Comparison of ENCODE assay signal across 8 mouse cellular contexts in the genomic region with DNA sequence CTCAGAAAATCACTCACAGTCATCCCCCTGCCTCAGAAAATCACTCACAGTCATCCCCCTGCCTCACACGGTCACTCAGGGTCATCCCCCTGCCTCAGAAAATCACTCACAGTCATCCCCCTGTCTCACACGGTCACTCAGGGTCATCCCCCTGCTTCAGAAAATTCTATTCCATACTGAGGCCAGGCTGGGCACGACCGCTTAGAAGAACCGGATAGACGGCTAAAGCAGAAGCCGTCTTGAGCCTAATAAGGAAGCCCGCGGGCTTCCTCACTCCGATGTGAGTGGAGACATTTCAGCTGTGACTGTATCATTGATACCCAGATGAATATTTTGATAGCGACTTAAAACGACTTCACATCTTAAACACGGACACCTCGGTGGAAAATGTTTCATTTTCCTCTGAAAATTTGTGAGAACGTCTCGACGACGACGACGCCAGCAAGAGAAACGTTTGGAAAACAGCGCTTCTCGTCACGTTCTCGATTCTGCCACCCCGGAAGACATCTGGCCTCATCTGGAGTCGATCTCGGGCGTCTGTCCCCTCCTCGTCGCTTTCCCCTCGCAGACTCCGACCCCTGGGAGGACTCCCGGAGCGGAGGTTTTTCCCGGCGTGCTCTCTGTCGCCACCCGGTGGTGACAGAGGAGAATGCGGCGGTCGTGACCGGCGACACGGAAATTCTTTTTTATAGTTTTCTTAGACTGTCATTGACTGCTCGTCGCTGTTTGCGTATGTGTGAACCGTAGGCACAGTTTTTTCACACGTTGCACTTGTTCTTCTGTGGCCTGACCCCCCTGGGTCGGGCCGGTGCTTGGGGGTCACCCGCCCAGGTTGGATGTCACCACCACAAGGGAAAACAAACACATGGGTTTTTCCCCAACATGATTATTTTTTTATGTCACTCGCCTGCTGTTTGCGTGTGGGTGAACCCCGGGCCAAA. TPM values are rescaled to one million over a fixed set of nuclear protein-coding genes. Genes with fewer than 3 reads are reported as not detected.
DNase-seq lines count a peak whose midpoint lies in the region; ATAC-seq and TF ChIP-seq lines count a peak whose summit lies in the region.
"Not testable (repeated sequence)": the region's sequence is repeated elsewhere in the genome, so short reads cannot be mapped to it uniquely, and the experiment has no call there.

No protein-coding gene starts in this region.

- peaks cover 63% of the 10 kb centered on the region for H3K36me3 ChIP-seq in embryonic facial prominence, embryonic 14.5 days (ENCODE audit: control insufficient read depth, insufficient read depth, low read length)
- peaks cover 45% of the 10 kb centered on the region for H3K36me3 ChIP-seq in liver, embryonic 11.5 days (ENCODE audit: control insufficient read depth, insufficient read depth, low read length)
- H3K36me3 ChIP-seq in splenic B cell, adult 2 months (ENCODE audit: control insufficient read depth, insufficient read depth, low read length, poor library complexity, severe bottlenecking): not testable (repeated sequence)

- H3K27me3 ChIP-seq in embryonic facial prominence, embryonic 14.5 days (replicated peaks; ENCODE audit: control insufficient read depth, insufficient read depth, low read length); liver, embryonic 11.5 days (replicated peaks; ENCODE audit: control insufficient read depth, insufficient read depth, low read length); splenic B cell, adult 2 months (ENCODE audit: control insufficient read depth, insufficient read depth, low read length, poor library complexity, severe bottlenecking): not testable (repeated sequence)

- H3K27ac ChIP-seq in bone marrow macrophage, adult 2 months (ENCODE audit: insufficient read depth, low read depth, low read length); embryonic facial prominence, embryonic 14.5 days (replicated peaks; ENCODE audit: low read depth, low read length); liver, embryonic 11.5 days (ENCODE audit: low read depth, low read length): not testable (repeated sequence)

- H3K4me2 ChIP-seq in embryonic facial prominence, embryonic 14.5 days (ENCODE audit: low read depth, low read length): peak overlapping the region; percentile 17
- not testable (repeated sequence) for H3K4me2 ChIP-seq in liver, embryonic 11.5 days

- DNase-seq in B cell, adult 2 months: peak; percentile 85 to 87
- DNase-seq in embryonic facial prominence, embryonic 14.5 days (ENCODE audit: low spot score): peak; percentile 15
- peak; percentile 69 to 72 for DNase-seq in heart, adult 9 months (ENCODE audit: low spot score in 2 of 2)
- peak; percentile 64 to 83 for DNase-seq in kidney, postnatal 25 days
- DNase-seq in liver, embryonic 11.5 days (ENCODE audit: low spot score): peak; percentile 76
- peak; percentile 45 for DNase-seq in neural tube, embryonic 10.5 days (ENCODE audit: extremely low spot score, low spot score)
- peak; percentile 94 for DNase-seq in splenic B cell, adult 2 months (ENCODE audit: low read depth, low spot score)

- not testable (repeated sequence) for H3K4me1 ChIP-seq in bone marrow macrophage, adult 2 months (ENCODE audit: control insufficient read depth, insufficient read depth, low read length); embryonic facial prominence, embryonic 14.5 days (ENCODE audit: control insufficient read depth, insufficient read depth, low read length); liver, embryonic 11.5 days (replicated peaks; ENCODE audit: control insufficient read depth, insufficient read depth, low read length)

- H3K9ac ChIP-seq in embryonic facial prominence, embryonic 14.5 days (ENCODE audit: low read depth, low read length); liver, embryonic 11.5 days (ENCODE audit: low read depth, low read length): not testable (repeated sequence)

- TF ChIP-seq POLR2A in bone marrow macrophage, adult 2 months (IDR thresholded peaks at IDR 0.05; ENCODE audit: borderline replicate concordance, low read depth, low read length): not testable (repeated sequence)

- 73% methylated on average over 56 of the region's 56 CpGs for WGBS in embryonic facial prominence, embryonic 14.5 days
- WGBS in liver, embryonic 11.5 days: 76% methylated on average over 56 of the region's 56 CpGs

- ATAC-seq in embryonic facial prominence, embryonic 14.5 days (ENCODE audit: low read depth); liver, embryonic 11.5 days (replicated peaks; ENCODE audit: low FRiP score): not testable (repeated sequence)

- peak overlapping the region; percentile 22 for H3K4me3 ChIP-seq in bone marrow macrophage, adult 2 months (ENCODE audit: insufficient read depth, low read length)
- H3K4me3 ChIP-seq in embryonic facial prominence, embryonic 14.5 days (ENCODE audit: low read depth, low read length): peak overlapping the region; percentile 2
- not testable (repeated sequence) for H3K4me3 ChIP-seq in liver, embryonic 11.5 days (ENCODE audit: low read depth, low read length)

- not testable (repeated sequence) for TF ChIP-seq CTCF in bone marrow macrophage, adult 2 months (IDR thresholded peaks at IDR 0.05; ENCODE audit: low read depth, low read length)

- H3K9me3 ChIP-seq in embryonic facial prominence, embryonic 14.5 days (ENCODE audit: control insufficient read depth, low read length): peaks cover 81% of the 10 kb centered on the region
- H3K9me3 ChIP-seq in liver, embryonic 11.5 days (ENCODE audit: control insufficient read depth, low read length): peaks cover 57% of the 10 kb centered on the region

RNA-seq across cellular contexts. Expression of gene Gm21887, which starts 19.5 kb away (rescaled TPM):
- polyA plus RNA-seq in bone marrow macrophage, adult 2 months (2012; ENCODE audit: insufficient read depth, insufficient read length, missing spikeins): 94.6 and 113 TPM in 2 replicates
- polyA plus RNA-seq in embryonic facial prominence, embryonic 14.5 days (2014; fragmentation: Nextera tagmentation; extraction: Ambion mirVana): 128 and 129 TPM in 2 replicates
- 217 and 306 TPM in 2 replicates for polyA plus RNA-seq in liver, embryonic 11.5 days (2014; fragmentation: Nextera tagmentation; extraction: Ambion mirVana)

Comparison
In these comparisons a context has a peak if more than half of its experiments do, and no peak if none do; other contexts are left out.
1. DNase-seq: peak in every context shown above with its lines; median percentile 94 in splenic B cell, adult 2 months; 86 in B cell, adult 2 months; 76 in liver, embryonic 11.5 days; 74 in kidney, postnatal 25 days; 70 in heart, adult 9 months; 45 in neural tube, embryonic 10.5 days; 15 in embryonic facial prominence, embryonic 14.5 days.